Mouse (Mus musculus): ENCODE data around the gene Sh3glb2. TPM values are rescaled to one million over a fixed set of nuclear protein-coding genes. Genes with fewer than 3 reads are reported as not detected.

Sh3glb2 gene
- total RNA-seq, 2 experiments from 2014 or later, result 41.9 to 43.1 TPM

GRCm38 (mm10) chr2:30343601-30344137, 15.5 kb downstream of the Sh3glb2 start:
- DNase-seq, result peak; percentile 32 to 40
- intact Hi-C loops (cut with DNase I), result no loop called here

DNA sequence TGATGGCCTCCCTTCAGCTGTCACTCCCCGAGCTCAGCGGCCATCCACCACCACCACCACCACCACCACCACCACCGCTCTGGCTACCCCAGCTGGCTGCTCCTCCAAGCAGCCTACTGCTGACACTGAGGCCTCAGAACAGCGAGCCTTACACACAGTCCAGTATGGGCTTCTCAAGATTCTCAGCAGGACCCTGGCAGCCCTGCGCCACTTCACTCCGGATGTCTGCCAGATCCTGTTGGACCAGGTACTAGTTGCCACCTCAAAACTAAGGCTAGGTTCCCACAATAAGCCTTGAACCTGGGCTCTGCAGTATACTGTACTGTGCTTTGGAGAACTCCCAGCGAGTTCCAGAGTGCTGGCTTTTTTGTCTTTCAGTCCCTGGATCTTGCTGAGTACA, 16.6 kb downstream of the Sh3glb2 start:
- no peak for DNase-seq
- intact Hi-C loops (cut with DNase I), result no loop called here

DNA sequence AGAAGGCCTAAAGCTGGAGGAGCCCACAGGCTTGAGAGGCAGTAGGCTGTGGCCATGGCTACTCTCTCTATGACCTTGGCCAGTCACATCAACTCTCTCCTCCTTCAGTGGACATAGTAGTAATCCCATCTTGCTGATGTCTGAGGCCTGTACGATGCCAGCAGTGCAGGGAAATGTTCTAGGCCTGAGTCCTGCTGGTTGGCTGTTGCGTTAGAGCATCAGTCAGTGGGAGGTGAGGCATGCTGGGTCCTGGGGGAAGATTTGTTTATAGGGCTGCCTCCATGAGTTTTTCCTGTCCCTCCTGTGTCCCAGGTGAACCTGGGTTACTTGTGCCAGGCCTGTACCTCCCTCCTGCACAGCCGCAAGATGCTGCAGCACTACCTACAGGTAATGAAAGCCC, 17.1 kb downstream of the Sh3glb2 start:
- intact Hi-C loops (cut with DNase I), result no loop called here
- DNase-seq, result no peak

DNA sequence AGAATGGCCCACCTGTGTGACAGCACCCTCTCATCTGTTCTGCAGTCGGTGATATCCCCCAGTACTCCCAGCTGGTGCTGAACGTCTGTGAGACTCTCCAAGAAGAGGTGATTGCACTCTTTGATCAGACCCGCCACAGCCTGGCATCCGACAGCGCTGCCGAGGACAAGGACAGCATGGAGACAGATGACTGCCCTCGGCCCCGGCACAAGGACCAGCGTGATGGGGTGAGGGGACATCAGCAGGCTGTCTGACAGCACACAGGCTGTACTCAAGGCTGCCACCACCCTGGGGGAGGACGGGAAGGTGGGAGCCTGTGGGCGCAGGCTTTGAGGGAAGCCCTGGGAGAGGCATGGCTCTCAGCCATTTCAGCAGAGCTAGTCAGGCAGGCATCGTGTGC, 22.0 kb downstream of the Sh3glb2 start:
- intact Hi-C loops (cut with DNase I), result no loop called here
- DNase-seq, result no peak

DNA sequence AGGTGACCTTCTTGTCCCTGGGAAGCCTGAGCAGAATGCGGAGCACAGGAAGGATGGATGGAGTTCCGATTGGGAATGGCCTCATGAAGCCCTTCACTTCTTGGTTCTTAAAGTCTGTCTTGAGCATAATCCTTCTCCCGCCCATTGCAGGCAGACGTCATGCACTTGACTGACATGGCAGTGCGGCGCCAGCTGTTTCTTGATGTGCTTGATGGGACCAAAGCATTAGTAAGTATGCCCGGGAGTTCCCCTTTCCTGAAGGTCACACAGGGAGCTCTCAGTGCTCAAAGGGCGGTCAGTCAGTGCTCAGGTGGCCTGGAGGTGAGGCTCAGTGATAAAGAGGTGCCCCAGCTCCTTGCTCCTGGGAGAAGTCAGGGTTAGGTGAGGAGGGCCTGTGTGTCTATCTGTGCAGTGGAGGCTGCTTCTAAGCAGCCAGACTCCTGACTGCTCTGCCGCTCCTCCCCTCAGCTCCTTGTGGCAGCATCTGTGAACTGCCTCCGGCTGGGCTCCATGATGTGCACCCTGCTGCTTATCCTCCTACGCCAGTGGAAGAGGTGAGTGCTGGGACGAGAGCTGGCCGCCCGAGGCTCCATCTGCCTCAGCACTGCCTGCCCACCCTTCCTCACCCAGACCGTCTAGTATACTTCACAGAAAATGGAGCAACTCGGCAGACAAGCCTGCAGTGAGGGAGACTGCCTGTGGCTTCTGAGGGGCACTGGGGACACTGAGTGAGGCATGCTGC, 22.8 kb downstream of the Sh3glb2 start:
- no peak for DNase-seq
- intact Hi-C loops (cut with DNase I), result no loop called here

- intact Hi-C loops (cut with DNase I), result no loop called here
- DNase-seq, result no peak
Observed at GRCm38 (mm10) chr2:30335324-30335723, 23.8 kb downstream of the Sh3glb2 start.

DNA sequence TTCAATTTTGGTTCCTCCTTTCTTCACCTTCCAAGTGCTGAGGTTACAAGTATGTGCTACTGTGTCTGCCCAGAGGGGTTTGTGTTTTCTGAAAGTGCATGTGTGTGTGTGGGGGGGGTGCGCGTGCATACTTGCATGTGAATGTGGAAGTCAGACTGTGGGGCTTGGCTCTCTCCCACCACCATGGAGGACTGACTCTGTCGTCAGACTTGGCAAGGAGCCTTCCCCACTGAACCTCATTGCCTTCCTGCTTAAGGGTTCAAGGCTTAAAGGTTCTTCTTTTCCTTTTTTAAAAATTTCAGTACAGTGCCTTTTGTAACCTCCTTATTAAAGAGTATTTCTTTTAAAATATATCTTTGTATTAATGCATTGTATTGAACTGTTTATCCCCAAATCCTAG, 30.3 kb downstream of the Sh3glb2 start:
- DNase-seq, result no peak
- intact Hi-C loops (cut with DNase I), result no loop called here

DNA sequence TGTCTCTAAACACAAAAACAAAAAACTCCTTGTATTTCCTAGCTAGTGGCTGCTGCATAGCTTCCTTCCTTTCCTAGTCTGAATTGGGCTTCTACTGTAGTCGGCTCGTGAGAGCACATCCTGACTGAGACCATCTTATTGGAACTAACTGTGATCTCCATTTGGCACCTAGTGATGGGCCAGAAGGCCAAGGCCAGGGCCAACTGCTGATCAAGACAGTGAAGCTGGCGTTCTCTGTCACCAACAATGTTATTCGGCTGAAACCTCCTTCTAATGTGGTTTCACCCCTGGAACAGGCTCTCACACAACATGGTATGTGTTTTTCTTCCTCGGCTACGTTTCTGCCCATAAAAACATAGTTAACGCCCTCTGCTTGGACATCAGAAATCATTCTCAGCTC, 31.9 kb downstream of the Sh3glb2 start:
- no peak for DNase-seq
- intact Hi-C loops (cut with DNase I), result no loop called here

DNA sequence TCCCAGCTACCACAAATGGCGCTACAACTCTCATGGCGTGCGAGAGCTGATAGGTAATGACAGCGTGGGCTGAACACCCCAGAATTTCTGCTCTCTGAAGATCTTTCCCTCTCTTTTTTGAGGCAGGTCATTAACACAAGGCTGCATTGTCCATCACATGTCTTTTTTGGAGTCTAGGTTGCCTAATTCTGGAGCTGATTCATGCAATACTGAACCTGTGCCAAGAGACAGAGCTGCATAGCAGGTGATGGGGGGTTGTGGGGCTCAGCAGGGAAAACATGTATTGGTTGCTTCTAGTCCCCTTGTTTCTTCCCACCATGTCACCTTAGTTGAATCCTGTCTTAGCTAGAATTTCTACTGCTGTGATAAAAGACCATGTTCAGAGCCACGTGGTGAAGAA, 33.8 kb downstream of the Sh3glb2 start:
- intact Hi-C loops (cut with DNase I), result no loop called here
- no peak for DNase-seq

- intact Hi-C loops (cut with DNase I), result no loop called here
- no peak for DNase-seq
Observed at GRCm38 (mm10) chr2:30323111-30323510, 36.0 kb downstream of the Sh3glb2 start.

GRCm38 (mm10) chr2:30319260-30319659, 39.9 kb downstream of the Sh3glb2 start:
- no peak for DNase-seq
- intact Hi-C loops (cut with DNase I), result no loop called here

DNA sequence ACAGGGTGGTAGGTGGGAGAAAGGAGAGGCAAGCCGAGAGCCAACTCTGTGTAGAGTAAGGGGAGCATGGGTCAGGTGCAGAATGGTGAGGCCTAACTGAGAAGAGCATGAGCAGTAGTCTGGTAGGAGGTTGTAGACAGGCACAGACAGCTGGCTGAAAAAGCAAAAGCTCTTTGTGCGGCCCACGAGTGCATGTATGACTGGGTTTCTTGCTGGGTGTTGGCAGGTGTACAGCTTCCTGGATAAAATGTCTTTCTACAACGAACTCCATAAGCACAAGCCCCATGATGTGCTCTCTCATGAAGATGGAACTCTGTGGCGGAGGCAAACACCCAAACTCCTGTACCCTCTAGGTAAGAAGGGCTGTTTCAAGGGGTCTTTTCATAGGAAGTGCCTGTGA, 42.2 kb downstream of the Sh3glb2 start:
- intact Hi-C loops (cut with DNase I), result no loop called here
- DNase-seq, result no peak

DNA sequence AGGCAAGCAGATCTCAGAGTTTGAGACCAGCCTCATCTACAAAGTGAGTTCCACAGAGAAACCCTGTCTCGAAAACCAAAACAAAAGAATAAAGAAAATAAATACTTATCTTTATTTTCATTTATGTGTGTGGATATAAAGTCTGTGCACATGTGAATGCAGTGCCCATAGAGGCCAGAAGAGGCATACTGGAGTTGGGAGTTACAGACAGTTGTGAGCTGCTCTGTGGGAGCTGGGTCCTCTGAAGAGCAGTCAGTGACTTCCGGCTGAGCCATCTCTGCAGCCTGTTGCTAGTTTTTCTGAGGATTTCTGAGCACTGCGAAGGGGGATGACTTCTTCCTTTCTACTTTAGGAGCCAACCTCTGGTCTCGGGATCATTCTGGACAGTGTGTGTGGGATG, 43.0 kb downstream of the Sh3glb2 start:
- intact Hi-C loops (cut with DNase I), result no loop called here
- DNase-seq, result no peak

GRCm38 (mm10) chr2:30311481-30311880, 47.7 kb downstream of the Sh3glb2 start:
- intact Hi-C loops (cut with DNase I), result no loop called here
- no peak for DNase-seq

GRCm38 (mm10) chr2:30309351-30309750, 49.8 kb downstream of the Sh3glb2 start:
- DNase-seq, result no peak
- intact Hi-C loops (cut with DNase I), result no loop called here

GRCm38 (mm10) chr2:30306087-30306486, 53.0 kb downstream of the Sh3glb2 start:
- DNase-seq, result no peak
- intact Hi-C loops (cut with DNase I), result no loop called here

DNA sequence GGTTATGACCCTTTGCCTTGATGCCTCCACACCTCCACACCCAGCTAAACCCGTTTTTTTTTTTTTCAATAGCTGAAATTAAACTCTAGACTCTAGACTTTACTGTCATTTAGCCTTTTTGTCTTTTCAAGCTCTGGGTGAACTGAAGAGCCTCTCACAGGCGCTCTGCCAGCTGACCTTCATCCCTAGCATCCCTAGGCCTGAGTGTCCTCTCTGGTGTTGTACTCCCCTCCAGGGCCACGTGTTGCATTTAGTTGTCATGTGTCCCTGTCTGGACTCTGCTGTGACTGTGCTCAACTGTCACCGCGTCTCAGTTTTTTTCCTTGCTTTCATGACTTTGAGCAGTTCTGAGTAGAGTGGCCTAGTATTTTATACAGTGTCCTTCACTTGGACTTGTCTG, 59.2 kb downstream of the Sh3glb2 start:
- no peak for DNase-seq
- intact Hi-C loops (cut with DNase I), result no loop called here

DNA sequence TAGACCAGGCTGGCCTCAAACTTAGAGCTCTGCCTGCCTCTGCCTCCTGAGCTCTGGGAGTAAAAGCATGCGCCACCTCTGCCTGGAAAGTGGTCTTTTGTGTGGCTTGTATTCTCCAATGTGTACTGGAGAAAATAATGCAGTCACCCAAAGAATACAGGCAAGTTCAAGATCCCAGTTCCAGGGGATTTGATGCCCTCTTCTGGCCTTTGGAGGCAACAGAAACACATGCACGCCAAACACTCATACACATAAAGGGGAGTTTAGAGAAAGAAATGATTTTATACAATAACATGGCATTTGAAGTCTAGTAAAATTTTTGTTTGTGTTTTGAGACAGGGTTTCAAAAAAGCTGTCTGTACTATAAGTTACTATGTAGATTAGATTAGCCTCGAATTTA, 59.6 kb downstream of the Sh3glb2 start:
- no peak for DNase-seq
- intact Hi-C loops (cut with DNase I), result no loop called here

Small RNA genes lying within 50 kb of the gene (microRNA-seq; reads per million reads assigned to microRNA genes)
- 0 reads per million in 2 experiments for gene Gm47292 (ENCODE audit: borderline number of aligned reads in 2 of 2)

Other genes starting within 250 kb of the Sh3glb2 start
- gene Zer1, start 234.8 kb downstream of the Sh3glb2 start, total RNA-seq (2021), result 10 to 100 TPM; 24.3 to 27.3 TPM
- 10 to 100 TPM; 17.5 to 18.0 TPM for gene Tbc1d13, start 225.6 kb downstream of the Sh3glb2 start, total RNA-seq (2021)
- 10 to 100 TPM; 91.8 to 92.4 TPM for gene Endog, start 187.8 kb downstream of the Sh3glb2 start, total RNA-seq (2021)
- gene Spout1, start 180.9 kb downstream of the Sh3glb2 start, total RNA-seq (2021), result 1 to 10 TPM; 5.8 to 6.0 TPM
- gene Kyat1, start 153.5 kb downstream of the Sh3glb2 start, total RNA-seq (2021), result 10 to 100 TPM; 40.9 to 42.8 TPM
- gene Lrrc8a, start 121.6 kb downstream of the Sh3glb2 start, total RNA-seq (2021), result 10 to 100 TPM; 56.7 to 67.8 TPM
- 1 to 10 TPM; 4.5 to 5.5 TPM for gene Gm28035, start 118.8 kb downstream of the Sh3glb2 start, total RNA-seq (2021)
- 100 to 1,000 TPM in 1 of 2 experiments, 10 to 100 TPM in 1; 96.9 to 120 TPM for gene Phyhd1, start 93.1 kb downstream of the Sh3glb2 start, total RNA-seq (2021)
- gene Gm28038, start 78.3 kb downstream of the Sh3glb2 start, total RNA-seq (2021), result 1 to 10 TPM in 1 of 2 experiments, under 1 TPM in 1; 0.92 to 3.1 TPM
- 10 to 100 TPM; 22.4 to 24.7 TPM for gene Dolk, start 73.0 kb downstream of the Sh3glb2 start, total RNA-seq (2021)
- 10 to 100 TPM; 17.0 to 20.5 TPM for gene Nup188, start 72.9 kb downstream of the Sh3glb2 start, total RNA-seq (2021)
- 10 to 100 TPM; 62.9 to 69.4 TPM for gene Miga2, start 4.9 kb upstream of the Sh3glb2 start, total RNA-seq (2021)
- gene Dolpp1, start 32.9 kb upstream of the Sh3glb2 start, total RNA-seq (2021), result 1 to 10 TPM; 7.6 to 8.8 TPM
- gene Crat, start 56.5 kb upstream of the Sh3glb2 start, total RNA-seq (2021), result 100 to 1,000 TPM; 496 to 534 TPM
- gene Ptpa, start 56.7 kb upstream of the Sh3glb2 start, total RNA-seq (2021), result 10 to 100 TPM; 82.9 to 85.1 TPM
- gene Ier5l, start 114.9 kb upstream of the Sh3glb2 start, total RNA-seq (2021), result 1 to 10 TPM; 4.6 to 5.6 TPM
- 1 to 10 TPM; 1.5 to 2.3 TPM for gene Cstad, start 235.7 kb upstream of the Sh3glb2 start, total RNA-seq (2021)